Mouse (Mus musculus) megakaryocyte progenitor cell, adult 5-6 weeks (primary cell): Measurements from ENCODE around the gene Plch1. TPM values are rescaled to one million over a fixed set of nuclear protein-coding genes. Genes with fewer than 3 reads are reported as not detected.

Source experiments
- ATAC-seq: replicated peaks from 2 replicates; pipeline ENCODE4 v1.8.0; 2016; ENCODE audit warnings: mild to moderate bottlenecking, moderate TSS enrichment, inconsistent platforms; ENCODE audit not compliant: poor library complexity
- total RNA-seq, 2 experiments: library from RNA; stranded (forward) in 1 of 2; stranded (reverse) in 1 of 2; fragments of 157-497, 149-512 nt in 1 of 2; fragments of 200-1000 nt in 1 of 2; gene quantifications; 2 replicates each; pipeline versions ENCODE4 v1.2.3 to v1.2.4; 2015 to 2017

Plch1 gene
- total RNA-seq (2015): 0.44 TPM in 1 of 2 replicates, not detected in the other
- 0.34 TPM in 1 of 2 replicates, not detected in the other for total RNA-seq (2017)

GRCm38 (mm10) chr3:63899309-63899695 is at the start of gene Plch1:
Gene Plch1 (minus strand): TSS chr3:63899472.
- ATAC-seq: peak; percentile 94

- ATAC-seq: no peak
Measured at GRCm38 (mm10) chr3:63941204-63941850, 42.1 kb upstream of the Plch1 start.

- no peak for ATAC-seq
Measured at GRCm38 (mm10) chr3:63938928-63939327, 39.7 kb upstream of the Plch1 start.

- peak; percentile 95 for ATAC-seq
Measured at GRCm38 (mm10) chr3:63928878-63929859, 29.9 kb upstream of the Plch1 start, which contains the start of gene E130311K13Rik. Gene E130311K13Rik (minus strand): TSS chr3:63929472.

GRCm38 (mm10) chr3:63919634-63920033 is 20.4 kb upstream of the Plch1 start:
- peak; percentile 87 for ATAC-seq

- no peak for ATAC-seq
Measured at GRCm38 (mm10) chr3:63910301-63910700, 11.0 kb upstream of the Plch1 start.

- ATAC-seq: peak; percentile 91
Measured at GRCm38 (mm10) chr3:63905241-63905640, 6.0 kb upstream of the Plch1 start.

GRCm38 (mm10) chr3:63904157-63904556 is 4.9 kb upstream of the Plch1 start:
- no peak for ATAC-seq

- no peak for ATAC-seq
Measured at GRCm38 (mm10) chr3:63900021-63900571, 824 bp upstream of the Plch1 start.

GRCm38 (mm10) chr3:63898581-63899308 is 527 bp downstream of the Plch1 start:
- peak; percentile 67 for ATAC-seq

GRCm38 (mm10) chr3:63897177-63897576 is 2.1 kb downstream of the Plch1 start:
- no peak for ATAC-seq

- no peak for ATAC-seq
Measured at GRCm38 (mm10) chr3:63896303-63896702, 3.0 kb downstream of the Plch1 start.

- ATAC-seq: no peak
Measured at GRCm38 (mm10) chr3:63895786-63896185, 3.5 kb downstream of the Plch1 start.

GRCm38 (mm10) chr3:63893677-63894076 is 5.6 kb downstream of the Plch1 start:
- peak; percentile 74 for ATAC-seq

- ATAC-seq: no peak
Measured at GRCm38 (mm10) chr3:63892154-63892553, 7.1 kb downstream of the Plch1 start.

- ATAC-seq: peak; percentile 50; the same call in 1 of the 2 replicates
Measured at GRCm38 (mm10) chr3:63881065-63881464, 18.2 kb downstream of the Plch1 start.

GRCm38 (mm10) chr3:63878995-63879666 is 20.1 kb downstream of the Plch1 start:
- no peak for ATAC-seq

GRCm38 (mm10) chr3:63872818-63873217 is 26.5 kb downstream of the Plch1 start:
- ATAC-seq: no peak

- no peak for ATAC-seq
Measured at GRCm38 (mm10) chr3:63871249-63871648, 28.0 kb downstream of the Plch1 start.

- ATAC-seq: no peak
Measured at GRCm38 (mm10) chr3:63868285-63868684, 31.0 kb downstream of the Plch1 start.
